Mouse (Mus musculus) G1E (cell line): ENCODE measurements around the gene Krtap5-1.
"Not testable (repeated sequence)": the region's sequence is repeated elsewhere in the genome, so short reads cannot be mapped to it uniquely, and the experiment has no call there.

Experiments
- CTCF ChIP-seq: IDR thresholded peaks from 2 replicates; pipeline ENCODE4 v1.5.1; 2012; ENCODE audit warnings: low read depth, low read length, inconsistent platforms, mixed read lengths
- GATA1 ChIP-seq: IDR thresholded peaks from 2 replicates; pipeline ENCODE4 v1.6.1; 2012; ENCODE audit warnings: borderline replicate concordance, low read length, inconsistent platforms, mixed read lengths
- POLR2AphosphoS5 ChIP-seq: IDR thresholded peaks from 2 replicates; pipeline ENCODE4 v1.6.1; 2012; ENCODE audit warnings: low read depth, low read length, inconsistent platforms; ENCODE audit not compliant: insufficient replicate concordance

DNA sequence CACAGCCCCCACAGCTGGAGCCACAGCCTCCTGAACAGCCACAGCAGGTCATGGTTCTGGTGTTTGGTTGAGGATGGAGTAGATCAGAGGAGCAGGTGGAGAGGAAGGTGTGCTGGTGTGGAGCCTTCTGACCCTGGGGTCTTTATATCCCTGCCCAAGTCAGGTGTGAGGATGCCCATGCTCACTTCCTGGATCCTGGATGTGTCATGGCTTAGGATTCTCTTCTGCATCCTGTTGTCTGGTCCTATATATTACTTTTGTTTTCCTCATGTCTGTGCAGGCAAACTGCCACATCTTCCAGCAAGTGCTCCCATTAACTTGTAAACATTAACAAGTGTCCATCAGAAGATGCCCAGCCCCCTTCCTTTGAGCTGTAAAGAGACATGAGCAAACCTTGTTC, at the start of gene Krtap5-1:
- TF ChIP-seq CTCF, POLR2AphosphoS5, GATA1: not testable (repeated sequence)
